Mouse (Mus musculus) adrenal gland, postnatal 4 days (tissue): ENCODE measurements around the gene Nfkb1. TPM values are rescaled to one million over a fixed set of nuclear protein-coding genes. Genes with fewer than 3 reads are reported as not detected.

ENCODE experiments used
- DNase-seq, 2 experiments: peaks; one replicate each; pipeline ENCODE4 v3.0.0; 2021 to 2022; ENCODE audit warnings: low spot score in 2 of 2, mixed read lengths in 2 of 2
- total RNA-seq, 2 experiments: library from RNA; stranded (reverse); gene quantifications; 2 replicates each; pipeline ENCODE4 v1.2.3; 2021

Gene Nfkb1
- total RNA-seq, 2 experiments from 2014 or later, result 71.3 to 74.6 TPM

DNA sequence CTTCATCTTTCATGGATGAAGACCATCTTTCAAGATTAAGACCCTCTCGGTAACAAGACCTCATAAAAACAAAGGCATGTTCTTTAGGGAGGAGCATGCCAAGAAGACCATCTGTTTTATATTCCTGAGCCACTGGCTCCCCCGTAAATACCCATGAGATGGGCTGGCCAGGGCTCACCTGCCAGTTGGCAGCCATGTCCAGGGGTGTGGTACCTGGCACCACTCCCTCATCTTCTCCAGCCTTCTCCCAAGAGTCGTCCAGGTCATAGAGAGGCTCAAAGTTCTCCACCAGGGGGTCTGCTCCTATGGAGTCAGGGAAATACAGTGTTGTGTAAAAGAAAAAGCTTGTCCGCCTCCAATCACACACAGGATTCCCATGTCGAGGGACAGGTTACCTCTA, 100.0 kb downstream of the Nfkb1 start:
- DNase-seq, result no peak

DNA sequence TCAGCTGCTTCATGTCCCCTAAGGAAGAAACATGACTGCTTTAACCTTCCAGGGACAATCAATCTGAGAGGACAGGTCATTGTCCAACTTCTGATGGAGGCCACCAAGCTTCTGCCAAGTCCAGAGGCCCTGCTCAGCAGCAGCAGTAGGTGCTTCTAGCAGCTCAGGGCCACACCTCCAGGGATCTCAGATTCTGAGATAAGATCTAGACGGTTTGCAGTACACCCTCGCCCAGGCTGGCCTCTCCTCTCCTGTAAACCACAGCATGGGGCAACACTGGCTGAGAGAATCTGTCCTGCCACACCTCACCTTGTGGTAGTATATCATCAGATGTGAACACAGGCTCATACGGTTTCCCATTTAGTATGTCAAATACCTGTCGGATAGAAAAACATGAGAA, 100.9 kb downstream of the Nfkb1 start:
- no peak for DNase-seq

DNA sequence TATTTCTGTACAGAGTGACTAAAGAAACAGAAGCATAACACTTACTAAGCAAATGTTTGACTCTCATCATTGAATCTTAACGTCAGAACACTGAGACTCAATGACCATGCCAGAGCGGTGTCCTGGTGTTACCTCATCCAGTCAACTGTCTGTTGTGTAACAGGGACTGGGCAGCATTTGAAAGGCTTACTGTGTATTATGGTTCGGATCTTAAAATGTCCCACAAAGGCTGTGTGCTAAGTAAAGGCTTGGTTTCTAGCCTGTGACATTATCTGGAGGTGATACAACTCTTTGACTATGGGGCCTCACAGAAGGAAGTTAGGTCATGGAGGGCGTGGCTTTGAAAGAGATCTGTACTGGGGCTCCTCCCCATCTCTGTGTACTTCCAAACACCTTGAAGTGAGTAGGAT, 104.9 kb downstream of the Nfkb1 start:
- DNase-seq, result no peak

DNA sequence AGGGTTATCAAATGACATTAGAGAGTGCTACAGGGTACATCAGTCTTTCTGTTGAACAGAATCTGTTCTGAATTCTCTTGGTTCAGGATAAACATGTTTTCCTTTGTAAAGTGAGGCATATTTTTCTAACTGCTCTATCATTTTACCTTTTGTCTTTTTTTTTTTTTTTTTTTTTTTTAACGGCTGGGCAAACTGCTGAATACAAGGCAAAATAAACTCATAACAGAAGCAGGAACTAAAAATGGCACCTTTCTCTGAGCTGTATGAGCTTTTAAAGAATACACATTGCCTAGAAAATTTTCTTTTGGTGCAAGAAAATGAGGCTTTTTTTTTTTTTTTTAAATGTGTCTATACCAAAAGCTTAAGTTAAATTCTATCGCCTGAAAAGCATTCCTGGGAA, 105.3 kb downstream of the Nfkb1 start:
- DNase-seq, result no peak

DNA sequence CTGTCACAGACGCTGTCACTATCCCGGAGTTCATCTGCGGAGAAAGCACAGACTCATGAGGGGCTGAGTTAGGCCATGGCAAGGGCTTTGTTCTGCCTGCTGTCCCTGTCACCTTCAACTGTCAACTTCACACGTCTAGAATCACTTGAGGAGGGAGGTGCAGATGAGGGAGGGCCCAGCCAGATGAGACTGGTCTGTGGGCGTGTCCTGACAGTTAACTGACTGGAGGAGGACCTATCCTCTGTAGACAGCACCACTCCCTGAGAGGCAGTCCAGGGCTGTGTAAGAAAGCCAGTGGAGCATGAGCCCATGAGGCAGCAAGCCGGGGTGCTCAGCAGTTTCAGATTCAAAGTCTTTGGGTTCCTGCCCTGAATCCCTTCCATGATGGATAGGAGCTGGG, 105.9 kb downstream of the Nfkb1 start:
- no peak for DNase-seq

DNA sequence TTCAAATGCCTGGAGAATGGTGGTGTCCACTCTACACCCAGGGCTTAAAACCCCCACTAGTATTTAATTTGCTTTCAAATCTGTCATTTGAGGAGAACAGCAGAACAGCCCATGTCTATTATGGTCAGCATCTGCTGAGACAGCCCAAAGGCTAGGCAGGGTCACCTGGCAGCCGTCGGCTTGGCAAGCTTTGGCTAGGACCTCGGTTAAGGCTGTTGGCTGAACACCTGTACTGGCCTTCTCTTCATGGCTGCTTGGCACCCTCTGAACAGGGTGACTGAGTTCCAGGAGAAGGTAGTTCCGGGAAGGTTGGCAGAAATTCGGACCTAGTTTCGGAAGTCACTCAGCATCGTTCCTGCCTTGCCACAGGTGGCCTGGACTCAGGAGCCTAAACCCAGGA, 109.1 kb downstream of the Nfkb1 start:
- DNase-seq, result no peak

DNA sequence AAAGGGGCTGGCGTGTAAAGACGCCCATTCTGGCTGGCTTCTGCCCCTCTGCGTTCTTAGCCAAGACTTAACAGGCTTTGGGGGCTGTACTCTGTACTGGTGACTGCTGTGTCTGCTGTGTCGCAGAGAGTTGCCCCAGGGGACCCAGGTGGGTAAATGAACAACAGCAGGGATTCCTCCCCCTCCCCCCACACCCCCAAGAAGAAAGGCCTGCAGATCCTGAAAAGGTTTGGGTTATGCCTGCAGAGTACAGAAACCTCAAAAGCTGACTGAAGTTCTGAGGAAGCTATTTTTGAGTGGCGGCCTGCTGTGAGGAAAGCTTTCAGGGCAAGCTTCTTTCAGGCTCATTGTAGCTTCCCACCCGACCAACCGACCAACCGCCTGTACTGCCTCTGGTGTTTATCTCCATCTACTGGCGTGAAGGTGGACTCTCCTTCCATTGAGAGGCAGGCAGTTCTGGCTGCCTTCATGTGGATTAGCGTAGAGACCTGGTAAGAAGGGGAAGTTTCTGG, 109.7 kb downstream of the Nfkb1 start:
- DNase-seq, result no peak

DNA sequence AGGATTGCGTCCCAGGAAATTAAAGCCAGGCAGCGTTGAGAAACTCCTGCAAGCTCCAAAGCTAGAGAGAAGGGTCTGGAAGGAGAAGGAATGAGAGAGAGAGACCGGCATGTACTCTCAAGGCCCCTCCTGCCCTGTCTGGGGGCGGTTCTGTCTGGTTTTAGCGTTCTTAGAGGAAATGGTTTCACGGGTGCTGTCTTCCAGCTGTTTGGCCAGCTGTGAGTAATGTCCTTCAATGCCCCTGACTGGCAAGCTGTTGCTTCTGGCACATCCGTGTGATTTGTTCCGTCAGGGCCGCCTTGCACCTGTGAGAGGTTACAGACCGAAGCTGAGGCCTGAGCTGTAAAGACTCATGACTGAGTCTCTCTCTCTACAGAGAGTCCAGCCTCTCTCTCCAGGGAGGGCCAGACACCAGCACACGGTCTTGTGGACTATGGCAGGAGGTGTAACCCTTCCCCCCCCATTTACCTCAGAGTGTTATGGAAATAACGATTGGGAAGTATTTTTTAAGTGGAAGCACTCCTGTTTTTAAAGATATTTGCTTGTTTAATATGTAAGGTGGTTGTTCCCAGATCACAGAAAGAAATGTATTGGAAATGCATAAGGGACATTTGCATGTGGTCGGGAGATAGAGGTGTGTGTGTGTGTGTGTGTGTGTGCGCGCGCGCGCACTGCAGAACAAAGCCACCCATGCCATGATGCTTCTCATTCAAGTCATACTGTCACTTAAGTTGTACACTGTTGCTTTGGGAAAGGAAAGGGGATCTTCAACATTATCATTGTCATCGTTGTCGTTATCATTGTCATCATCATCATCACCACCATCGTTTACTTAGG, 110.7 kb downstream of the Nfkb1 start:
- DNase-seq, result no peak

DNA sequence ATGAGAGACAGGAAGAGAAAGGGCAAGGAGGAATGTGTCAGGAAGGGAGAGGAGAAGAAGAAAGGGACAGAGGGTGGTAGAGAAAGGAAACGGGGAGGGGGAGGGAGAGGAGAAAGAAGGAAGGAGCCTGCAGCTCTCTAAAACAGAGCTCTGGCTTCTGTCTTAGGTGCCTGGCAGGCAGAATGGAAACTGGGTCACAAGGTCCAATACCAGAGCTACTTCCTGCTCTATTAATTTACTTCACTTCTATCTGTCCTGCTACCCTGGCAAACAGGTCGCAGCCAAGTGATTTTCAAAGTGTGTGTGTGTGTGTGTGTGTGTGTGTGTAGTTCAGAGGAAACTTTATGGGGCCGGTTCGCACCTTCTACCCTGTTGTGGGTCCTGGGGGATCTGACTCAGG, 112.2 kb downstream of the Nfkb1 start:
- no peak for DNase-seq

DNA sequence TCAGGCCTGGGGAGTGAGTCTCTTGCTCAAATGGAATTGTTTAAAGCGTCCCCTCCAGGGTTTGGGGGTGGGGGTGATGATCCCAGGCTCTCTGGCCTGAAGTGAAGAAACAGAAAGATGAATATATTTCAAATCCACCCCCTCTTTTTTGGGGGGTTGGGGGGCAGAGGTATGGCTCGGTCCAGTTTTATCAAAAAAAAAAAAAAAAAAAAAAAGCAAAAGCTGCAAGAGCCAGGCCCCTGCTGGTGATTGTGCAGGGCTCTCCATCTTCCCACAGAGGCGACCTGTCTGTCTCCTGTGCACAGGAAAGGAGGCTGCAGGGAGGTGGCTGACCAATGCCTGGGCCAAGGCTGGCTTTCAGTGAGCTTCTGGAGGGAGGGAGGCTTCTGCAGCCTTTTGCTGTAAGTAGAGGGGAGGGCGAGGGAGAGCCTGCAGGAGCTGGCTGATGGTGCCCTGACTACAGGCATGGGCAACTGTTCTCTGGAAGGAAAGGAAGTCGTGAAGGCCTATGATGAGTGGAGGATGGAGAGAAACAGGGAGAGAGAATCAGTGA, 112.7 kb downstream of the Nfkb1 start:
- no peak for DNase-seq

DNA sequence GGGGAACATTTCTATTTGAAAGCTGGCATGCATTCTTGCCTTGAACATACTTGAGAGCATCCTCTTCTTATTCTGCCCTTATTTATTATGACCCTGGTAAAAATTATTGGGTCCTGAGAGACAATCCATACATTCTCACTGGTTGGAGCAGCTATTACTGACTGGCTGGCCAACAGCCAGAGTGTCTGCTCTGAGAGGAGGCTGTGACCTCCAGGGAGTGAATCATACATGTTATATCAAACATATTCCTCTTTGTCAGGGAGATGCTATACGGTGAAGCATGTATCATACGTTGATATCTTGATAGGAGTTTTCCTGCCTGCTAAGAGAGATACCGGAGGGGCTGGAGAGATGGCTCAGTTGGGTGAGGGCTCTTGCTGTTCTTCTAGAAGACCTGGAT, 116.2 kb downstream of the Nfkb1 start:
- no peak for DNase-seq

DNA sequence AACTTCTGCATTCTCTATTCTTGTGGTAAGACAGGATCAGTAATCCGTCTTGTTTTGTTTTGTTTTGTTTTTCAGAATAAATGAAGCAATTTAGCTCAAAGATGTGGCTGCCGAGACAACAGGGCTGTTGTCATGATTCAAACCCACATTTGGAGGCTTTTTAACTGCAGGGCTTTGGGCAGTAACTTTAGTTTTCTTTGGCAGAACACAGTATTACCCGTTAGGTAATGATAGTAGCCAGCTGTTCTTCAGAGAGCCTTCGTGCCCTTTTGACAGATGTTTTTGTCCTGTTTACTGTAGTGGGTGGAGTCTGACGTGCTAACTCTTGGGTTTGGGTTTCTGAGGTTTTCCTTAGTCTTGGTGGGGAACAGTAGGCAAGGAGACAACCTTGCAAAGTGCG, 118.3 kb downstream of the Nfkb1 start:
- no peak for DNase-seq

DNA sequence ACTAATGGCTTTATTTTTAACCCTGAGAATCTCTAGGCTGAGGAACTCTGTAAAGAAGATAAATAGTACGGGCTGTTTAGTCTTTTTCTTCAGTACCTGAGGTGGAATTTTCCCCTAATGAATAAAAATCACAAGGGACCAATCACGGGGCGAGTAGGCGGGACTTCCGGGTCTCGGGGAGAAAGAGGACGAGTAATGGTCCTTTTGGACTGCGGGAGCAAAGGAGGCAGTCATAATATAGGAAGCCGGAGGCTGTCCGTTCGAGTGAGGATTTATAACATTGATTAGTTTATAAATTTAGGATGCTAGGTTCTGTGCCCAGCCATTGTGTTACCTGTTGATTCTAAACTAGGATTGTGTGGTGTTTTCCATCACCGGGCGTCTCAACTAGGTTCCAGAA, 119.8 kb downstream of the Nfkb1 start:
- DNase-seq, result no peak

DNA sequence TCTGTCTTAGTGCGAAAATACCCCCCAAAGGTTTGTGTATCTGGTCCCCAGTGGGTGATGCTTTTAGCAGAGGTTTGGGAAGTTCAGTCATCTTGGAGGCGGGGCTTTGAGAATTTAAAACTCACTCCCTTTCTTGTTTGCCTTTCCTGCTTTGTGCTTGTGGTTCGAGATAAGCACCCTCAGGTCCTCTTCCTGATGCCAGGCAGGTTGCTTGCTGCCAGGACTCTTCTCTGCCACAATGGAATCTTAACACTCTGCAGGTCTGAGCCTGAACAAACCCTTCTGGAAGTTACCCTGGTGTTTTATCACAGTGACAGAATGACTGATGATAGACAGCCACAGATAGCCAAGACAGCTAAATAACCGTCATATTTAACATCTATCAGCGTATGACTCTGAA, 122.7 kb downstream of the Nfkb1 start:
- no peak for DNase-seq

DNA sequence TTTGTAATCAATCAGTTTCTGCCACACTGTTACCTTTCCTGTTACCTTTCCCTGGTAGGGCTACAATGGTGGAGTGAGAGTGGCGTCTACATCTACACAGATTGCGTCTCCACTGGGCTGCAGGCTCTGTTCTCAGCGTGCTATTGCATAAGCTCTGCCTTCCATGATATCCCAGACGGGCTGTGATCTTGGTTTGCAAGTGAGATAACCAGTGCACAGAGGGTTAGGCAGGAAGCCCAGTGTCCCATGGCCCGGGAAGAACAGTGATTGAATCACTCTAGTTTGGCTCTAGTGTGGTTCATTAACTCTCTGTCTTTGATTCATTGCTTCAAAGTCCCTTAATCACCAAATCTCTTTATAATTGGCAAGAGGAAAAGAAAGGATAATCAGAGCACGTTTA, 123.5 kb downstream of the Nfkb1 start:
- DNase-seq, result no peak

DNA sequence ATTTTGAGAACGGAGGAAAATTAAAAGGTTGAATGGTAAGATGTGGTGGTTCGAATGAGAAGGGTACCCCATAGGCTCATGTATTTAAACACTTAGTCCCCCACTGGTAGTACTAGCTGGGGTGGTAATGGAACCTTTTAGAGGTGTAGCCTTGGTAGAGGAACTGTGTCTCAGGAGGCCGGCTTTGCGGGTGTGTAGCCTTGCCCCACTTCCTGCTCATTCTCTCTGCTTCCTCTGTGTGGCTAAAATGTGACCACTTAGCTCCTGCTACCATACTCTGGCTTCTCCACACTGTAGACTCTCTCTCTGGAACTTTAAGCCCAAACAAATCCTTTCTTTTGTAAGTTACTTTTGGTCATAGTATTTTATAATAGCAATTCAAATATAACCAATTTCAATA, 126.0 kb downstream of the Nfkb1 start:
- no peak for DNase-seq

DNA sequence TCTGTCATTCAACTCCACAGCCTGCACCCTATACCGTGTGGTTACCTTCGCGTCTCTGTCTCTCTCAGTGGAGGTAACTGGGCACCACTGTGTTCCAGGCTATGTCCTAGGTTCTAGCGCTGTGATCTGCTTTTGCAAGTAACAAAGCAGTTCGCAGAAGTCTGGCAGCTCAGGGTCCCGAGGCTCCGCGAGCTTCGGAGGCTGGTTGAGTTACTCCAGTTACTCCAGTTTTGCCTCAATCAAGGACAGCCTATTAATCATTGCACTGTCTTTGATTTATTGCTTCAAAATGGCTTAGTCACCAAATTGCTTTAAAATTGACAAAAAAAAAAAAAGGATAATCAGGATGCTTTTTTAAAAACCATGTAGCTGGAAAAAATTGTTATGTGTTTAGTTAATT, 126.6 kb downstream of the Nfkb1 start:
- no peak for DNase-seq

DNA sequence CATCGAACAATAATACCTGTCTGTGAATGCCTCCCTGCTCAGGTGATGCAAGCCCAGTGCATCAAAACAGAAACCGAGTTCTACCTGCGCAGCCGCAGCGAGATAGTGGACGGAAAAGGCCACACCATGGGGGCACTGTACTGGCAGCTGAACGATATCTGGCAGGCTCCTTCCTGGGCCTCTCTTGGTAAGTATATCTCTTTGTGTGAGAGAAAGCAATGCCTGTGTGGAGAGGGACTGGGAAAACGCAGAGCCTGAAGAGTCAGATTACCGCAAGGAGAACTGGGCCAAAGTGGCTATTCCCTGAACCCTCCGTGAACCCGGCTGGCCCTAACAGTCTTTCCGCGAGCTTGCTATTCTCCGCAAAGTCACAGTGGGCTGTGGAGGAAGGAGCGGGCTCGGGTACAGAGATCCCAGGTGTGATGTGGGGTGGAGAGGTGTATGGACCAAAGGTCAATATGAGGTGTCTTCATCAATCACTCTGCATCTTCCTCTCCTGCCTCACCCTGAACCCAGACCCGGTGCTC, 128.1 kb downstream of the Nfkb1 start:
- no peak for DNase-seq

DNA sequence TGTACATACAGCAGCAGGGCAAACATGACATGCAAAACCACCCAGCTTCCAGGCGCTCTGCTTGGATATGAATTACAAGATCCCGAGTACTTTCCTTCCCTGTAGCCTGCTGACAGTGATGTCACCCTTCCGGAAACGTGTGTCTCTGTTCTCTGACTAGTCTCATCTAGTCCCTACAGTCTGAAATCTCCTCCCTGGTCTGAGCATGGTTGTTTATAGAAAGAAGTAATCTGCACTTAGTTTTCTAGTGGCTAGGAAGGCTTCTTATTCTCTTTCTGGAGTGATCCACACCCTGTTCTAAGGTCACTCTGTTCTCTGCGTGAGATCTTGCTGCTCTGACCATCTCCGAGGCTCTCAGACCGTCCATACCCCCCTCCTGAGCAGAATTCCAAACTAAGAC, 129.3 kb downstream of the Nfkb1 start:
- no peak for DNase-seq

DNA sequence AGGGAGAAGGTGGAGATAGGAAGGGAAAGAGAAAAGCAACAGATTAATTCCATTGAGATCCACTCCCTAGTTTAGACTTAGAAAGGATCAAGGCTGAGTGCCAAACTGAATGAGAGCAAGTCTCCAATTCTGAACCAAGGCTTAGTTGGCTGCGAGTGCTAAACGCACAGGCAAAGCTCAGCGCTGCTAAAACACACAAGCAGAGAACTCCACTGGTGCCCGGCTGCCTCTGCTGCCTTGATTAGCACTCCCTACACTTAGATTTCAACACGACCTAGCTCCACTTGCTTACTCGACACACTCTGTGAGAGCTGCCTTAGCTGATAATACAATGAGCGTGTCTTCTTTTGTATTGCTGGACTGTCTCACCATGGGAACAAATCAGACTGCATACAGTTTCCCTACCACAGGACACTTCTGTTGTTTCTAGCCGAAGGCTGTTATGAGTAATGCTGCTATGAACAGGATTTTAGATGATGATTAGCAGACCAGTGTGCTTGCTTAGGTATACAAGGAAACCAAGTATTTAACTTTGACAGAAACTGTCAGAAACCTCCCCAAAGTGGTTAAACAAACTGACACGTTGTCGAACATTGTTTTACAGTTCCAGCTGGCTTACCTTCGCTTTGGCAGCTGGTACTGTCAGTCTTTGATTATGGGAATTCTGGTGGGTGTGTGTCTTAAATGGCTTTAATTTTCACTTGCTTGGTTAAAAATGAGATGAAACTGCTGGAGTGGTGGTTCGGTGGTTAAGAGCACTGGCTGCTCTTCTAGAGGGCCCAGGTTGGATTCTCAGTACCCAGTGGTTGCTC, 134.3 kb downstream of the Nfkb1 start:
- no peak for DNase-seq

DNA sequence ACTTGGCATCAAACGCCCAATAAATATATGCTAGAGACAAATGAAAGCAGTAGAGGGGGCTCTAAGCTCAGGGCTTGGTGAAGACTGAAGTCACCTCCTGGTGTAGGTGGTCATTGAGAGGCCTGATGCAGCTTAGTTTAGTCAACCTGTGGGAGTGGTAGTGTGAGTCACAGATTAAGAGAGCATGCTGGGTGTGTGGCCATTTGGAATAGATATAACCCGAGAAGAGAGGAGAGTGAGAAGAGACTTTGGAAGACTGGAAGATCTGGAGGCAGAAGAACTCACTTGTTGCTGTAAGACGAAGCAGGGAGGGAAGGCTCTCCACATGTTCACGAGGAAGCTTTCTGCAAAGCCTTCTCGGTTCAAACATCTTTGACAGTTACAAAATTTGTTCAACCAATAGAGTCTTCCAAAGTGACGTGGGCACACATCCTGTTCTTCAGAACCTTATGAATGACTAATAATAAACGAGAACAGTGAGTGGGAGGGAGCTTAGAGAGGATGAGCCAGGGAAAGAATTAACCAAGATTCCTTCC, 135.2 kb downstream of the Nfkb1 start:
- DNase-seq, result no peak

DNA sequence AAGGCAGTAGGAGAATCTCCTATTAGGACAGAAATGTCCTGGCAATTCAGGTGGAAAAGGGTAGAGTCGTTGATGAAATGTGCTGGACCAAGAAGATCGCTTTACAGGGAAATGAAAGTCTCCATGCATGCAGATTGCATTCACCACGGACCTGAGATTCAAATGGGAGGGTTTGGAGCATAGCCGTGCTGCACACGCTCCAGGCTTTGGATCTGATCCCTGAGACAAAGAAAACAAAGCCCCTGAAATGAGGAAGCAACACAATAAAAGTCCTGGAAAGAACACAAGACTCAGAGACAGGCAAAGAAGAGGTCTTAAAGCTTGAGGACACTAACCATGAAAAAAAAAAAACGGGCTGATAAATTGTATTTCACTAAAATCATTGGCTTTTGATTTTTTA, 136.2 kb downstream of the Nfkb1 start:
- DNase-seq, result no peak
